Mouse (Mus musculus) neural tube, embryonic 13.5 days (tissue): ENCODE results near the gene Scn9a. TPM values are rescaled to one million over a fixed set of nuclear protein-coding genes. Genes with fewer than 3 reads are reported as not detected.

Experiments used
- ATAC-seq: fragments of 200-750 bp; cut with Nextera tagmentation; 2 replicates; pipeline ENCODE4 v1.8.0; 2017; ENCODE audit warnings: low read depth, mild to moderate bottlenecking, moderate TSS enrichment, moderate library complexity
- H3K27ac ChIP-seq: fragments of 300-500 bp; sonication (generic); replicated peaks from 2 replicates; pipeline ENCODE4 v1.5.1; 2015; ENCODE audit warnings: moderate library complexity, mild to moderate bottlenecking, inconsistent platforms
- H3K27me3 ChIP-seq: fragments of 300-500 bp; sonication (generic); 2 replicates; pipeline ENCODE4 v1.6.1; 2015; ENCODE audit warnings: mild to moderate bottlenecking, inconsistent platforms
- H3K36me3 ChIP-seq: fragments of 300-500 bp; sonication (generic); 2 replicates; pipeline ENCODE4 v1.6.1; 2015; ENCODE audit warnings: mild to moderate bottlenecking, inconsistent platforms
- H3K4me1 ChIP-seq: fragments of 300-500 bp; sonication (generic); replicated peaks from 2 replicates; pipeline ENCODE4 v1.6.1; 2015; ENCODE audit warnings: inconsistent platforms
- H3K4me2 ChIP-seq: fragments of 300-500 bp; sonication (generic); 2 replicates; pipeline ENCODE4 v1.6.1; 2015; ENCODE audit warnings: inconsistent platforms, mild to moderate bottlenecking, moderate library complexity
- H3K4me3 ChIP-seq: fragments of 300-500 bp; sonication (generic); 2 replicates; pipeline ENCODE4 v1.5.1; 2015; ENCODE audit warnings: mild to moderate bottlenecking, inconsistent platforms
- H3K9ac ChIP-seq: fragments of 300-500 bp; sonication (generic); 2 replicates; pipeline ENCODE4 v1.6.1; 2015; ENCODE audit warnings: moderate library complexity, mild to moderate bottlenecking, inconsistent platforms
- H3K9me3 ChIP-seq: fragments of 300-500 bp; sonication (generic); 2 replicates; pipeline ENCODE4 v1.6.1; 2016; ENCODE audit warnings: inconsistent platforms
- WGBS: fragments of 180-500 bp; shearing (Covaris S2); methylation state at CpG from one replicate; pipeline ENCODE4 v1.1.7; 2015; 5-methylcytosine and 5-hydroxymethylcytosine counted together
- polyA plus RNA-seq: library from polyadenylated mRNA; unstranded; fragments of >200 nt; fragmentation: Nextera tagmentation; extraction: Ambion mirVana; gene quantifications from 2 replicates; pipeline ENCODE4 v1.2.1, GENCODE M21; 2015

Gene Scn9a
- polyA plus RNA-seq, 1 experiment from 2014 or later = 38.1 TPM

GRCm38 (mm10) chr2:66519966-66520365, 114.8 kb downstream of the Scn9a start:
- no peaks in the 10 kb centered on the region for H3K4me1 ChIP-seq
- H3K36me3 ChIP-seq = no peaks in the 10 kb centered on the region
- ATAC-seq = no peak
- WGBS = 69% methylated on average over 3 of the region's 3 CpGs
- H3K4me2 ChIP-seq = no peak overlapping the region
- no peak overlapping the region for H3K27ac ChIP-seq
- no peaks in the 10 kb centered on the region for H3K27me3 ChIP-seq
- H3K9me3 ChIP-seq = no peaks in the 10 kb centered on the region
- no peak overlapping the region for H3K4me3 ChIP-seq
- no peak overlapping the region for H3K9ac ChIP-seq

GRCm38 (mm10) chr2:66511424-66511823, 123.3 kb downstream of the Scn9a start:
- Histone ChIP-seq H3K27me3 (no peaks in the 10 kb centered on the region), H3K9ac (no peak overlapping the region), H3K27ac (no peak overlapping the region), H3K36me3 (no peaks in the 10 kb centered on the region), H3K4me1 (no peaks in the 10 kb centered on the region), H3K4me2 (no peak overlapping the region), H3K4me3 (no peak overlapping the region), H3K9me3 (no peaks in the 10 kb centered on the region)
- WGBS = 79% methylated on average over 2 of the region's 2 CpGs
- no peak for ATAC-seq

- Histone ChIP-seq H3K9ac (no peak overlapping the region), H3K27me3 (no peaks in the 10 kb centered on the region), H3K36me3 (no peaks in the 10 kb centered on the region), H3K4me1 (no peaks in the 10 kb centered on the region), H3K9me3 (no peaks in the 10 kb centered on the region), H3K4me3 (no peak overlapping the region), H3K4me2 (no peak overlapping the region), H3K27ac (no peak overlapping the region)
- 83% methylated on average over 3 of the region's 3 CpGs for WGBS
- ATAC-seq = no peak
Measured at GRCm38 (mm10) chr2:66508032-66508431, 126.7 kb downstream of the Scn9a start.

- no peaks in the 10 kb centered on the region for H3K4me1 ChIP-seq
- H3K9me3 ChIP-seq = no peaks in the 10 kb centered on the region
- H3K9ac ChIP-seq = no peak overlapping the region
- ATAC-seq = no peak
- no peak overlapping the region for H3K4me3 ChIP-seq
- no peaks in the 10 kb centered on the region for H3K27me3 ChIP-seq
- H3K4me2 ChIP-seq = no peak overlapping the region
- H3K36me3 ChIP-seq = no peaks in the 10 kb centered on the region
- H3K27ac ChIP-seq = no peak overlapping the region
- 97% methylated on average over 1 of the region's 1 CpGs for WGBS
Measured at GRCm38 (mm10) chr2:66507616-66508015, 127.1 kb downstream of the Scn9a start.

- Histone ChIP-seq H3K9me3 (no peaks in the 10 kb centered on the region), H3K27me3 (no peaks in the 10 kb centered on the region), H3K27ac (no peak overlapping the region), H3K36me3 (no peaks in the 10 kb centered on the region), H3K4me3 (no peak overlapping the region), H3K9ac (no peak overlapping the region), H3K4me1 (no peaks in the 10 kb centered on the region), H3K4me2 (no peak overlapping the region)
- no peak for ATAC-seq
- 77% methylated on average over 3 of the region's 3 CpGs for WGBS
Measured at GRCm38 (mm10) chr2:66502158-66502557, 132.6 kb downstream of the Scn9a start.

GRCm38 (mm10) chr2:66494556-66494955, 140.2 kb downstream of the Scn9a start:
- no peak overlapping the region for H3K27ac ChIP-seq
- no peaks in the 10 kb centered on the region for H3K36me3 ChIP-seq
- no peak overlapping the region for H3K4me3 ChIP-seq
- no peak overlapping the region for H3K9ac ChIP-seq
- no peaks in the 10 kb centered on the region for H3K4me1 ChIP-seq
- 92% methylated on average over 8 of the region's 8 CpGs for WGBS
- H3K27me3 ChIP-seq = no peaks in the 10 kb centered on the region
- no peak for ATAC-seq
- no peak overlapping the region for H3K4me2 ChIP-seq
- H3K9me3 ChIP-seq = no peaks in the 10 kb centered on the region

GRCm38 (mm10) chr2:66478395-66478794, 156.4 kb downstream of the Scn9a start:
- ATAC-seq = no peak
- Histone ChIP-seq H3K9ac (no peak overlapping the region), H3K27me3 (no peaks in the 10 kb centered on the region), H3K36me3 (no peaks in the 10 kb centered on the region), H3K4me1 (0 out of 2 replicates have a peak, but pooled peaks cover 4% of the 10 kb centered on the region), H3K4me3 (no peak overlapping the region), H3K27ac (no peak overlapping the region), H3K4me2 (no peak overlapping the region), H3K9me3 (no peaks in the 10 kb centered on the region)
- 68% methylated on average over 2 of the region's 2 CpGs for WGBS

- 57% methylated on average over 3 of the region's 3 CpGs for WGBS
- no peak for ATAC-seq
- no peak overlapping the region for H3K27ac ChIP-seq
- H3K36me3 ChIP-seq = no peaks in the 10 kb centered on the region
- no peaks in the 10 kb centered on the region for H3K4me1 ChIP-seq
- H3K27me3 ChIP-seq = no peaks in the 10 kb centered on the region
- H3K4me3 ChIP-seq = no peak overlapping the region
- H3K9ac ChIP-seq = no peak overlapping the region
- no peak overlapping the region for H3K4me2 ChIP-seq
- H3K9me3 ChIP-seq = no peaks in the 10 kb centered on the region
Measured at GRCm38 (mm10) chr2:66473181-66473822, 161.5 kb downstream of the Scn9a start.

GRCm38 (mm10) chr2:66465484-66465883, 169.3 kb downstream of the Scn9a start:
- no peaks in the 10 kb centered on the region for H3K4me1 ChIP-seq
- WGBS = 80% methylated on average over 3 of the region's 3 CpGs
- no peaks in the 10 kb centered on the region for H3K27me3 ChIP-seq
- H3K27ac ChIP-seq = no peak overlapping the region
- H3K9me3 ChIP-seq = no peaks in the 10 kb centered on the region
- no peak for ATAC-seq
- no peak overlapping the region for H3K4me2 ChIP-seq
- H3K9ac ChIP-seq = no peak overlapping the region
- H3K36me3 ChIP-seq = no peaks in the 10 kb centered on the region
- H3K4me3 ChIP-seq = no peak overlapping the region

- Histone ChIP-seq H3K36me3 (no peaks in the 10 kb centered on the region), H3K9me3 (no peaks in the 10 kb centered on the region), H3K4me2 (no peak overlapping the region), H3K27me3 (no peaks in the 10 kb centered on the region), H3K4me3 (no peak overlapping the region), H3K27ac (no peak overlapping the region), H3K9ac (no peak overlapping the region), H3K4me1 (no peaks in the 10 kb centered on the region)
- no peak for ATAC-seq
- WGBS = 87% methylated on average over 2 of the region's 2 CpGs
Measured at GRCm38 (mm10) chr2:66464874-66465458, 169.8 kb downstream of the Scn9a start.

GRCm38 (mm10) chr2:66463916-66464315, 170.8 kb downstream of the Scn9a start:
- Histone ChIP-seq H3K36me3 (no peaks in the 10 kb centered on the region), H3K27ac (no peak overlapping the region)
- WGBS = 92% methylated on average over 6 of the region's 6 CpGs

GRCm38 (mm10) chr2:66462458-66462857, 172.3 kb downstream of the Scn9a start:
- no peaks in the 10 kb centered on the region for H3K27me3 ChIP-seq
- H3K4me1 ChIP-seq = no peaks in the 10 kb centered on the region
- 96% methylated on average over 1 of the region's 1 CpGs for WGBS
- no peak overlapping the region for H3K27ac ChIP-seq
- ATAC-seq = no peak
- no peak overlapping the region for H3K4me2 ChIP-seq
- no peak overlapping the region for H3K9ac ChIP-seq
- H3K36me3 ChIP-seq = no peaks in the 10 kb centered on the region
- H3K9me3 ChIP-seq = no peaks in the 10 kb centered on the region
- H3K4me3 ChIP-seq = no peak overlapping the region

More at GRCm38 (mm10) chr2:66463916-66464315, 170.8 kb downstream of the Scn9a start:
- H3K9me3 ChIP-seq = no peaks in the 10 kb centered on the region
- H3K4me1 ChIP-seq = no peaks in the 10 kb centered on the region
- H3K9ac ChIP-seq = no peak overlapping the region
- H3K4me3 ChIP-seq = no peak overlapping the region
- no peak for ATAC-seq
- no peaks in the 10 kb centered on the region for H3K27me3 ChIP-seq
- H3K4me2 ChIP-seq = no peak overlapping the region

- Histone ChIP-seq H3K27ac (peak within 1 kb of the TSS; percentile 34; the same call in 1 of the 2 replicates), H3K36me3 (no peaks in the 10 kb centered on the region), H3K9me3 (no peaks in the 10 kb centered on the region), H3K4me2 (peak within 1 kb of the TSS; percentile 71), H3K27me3 (no peaks in the 10 kb centered on the region), H3K4me3 (peak within 1 kb of the TSS; percentile 41), H3K4me1 (peaks cover 14% of the 10 kb centered on the region), H3K9ac (peak within 1 kb of the TSS; percentile 65)
- 6% methylated on average over 7 of the region's 7 CpGs for WGBS
- ATAC-seq = 0 out of 2 replicates have a peak, but pooled peaks have one; percentile 38
Measured at GRCm38 (mm10) chr2:66440711-66441110, 194.1 kb downstream of the Scn9a start, which contains the start of gene Scn1a. Gene Scn1a, minus strand, starts transcription at chr2:66440840.
